Mouse (Mus musculus): ENCODE results near the gene Acp2. TPM values are rescaled to one million over a fixed set of nuclear protein-coding genes. Genes with fewer than 3 reads are reported as not detected.
"Not testable (repeated sequence)": the region's sequence is repeated elsewhere in the genome, so short reads cannot be mapped to it uniquely, and the experiment has no call there.

Acp2 gene
- polyA plus RNA-seq, 1 experiment from 2014 or later, result 16.2 TPM

DNA sequence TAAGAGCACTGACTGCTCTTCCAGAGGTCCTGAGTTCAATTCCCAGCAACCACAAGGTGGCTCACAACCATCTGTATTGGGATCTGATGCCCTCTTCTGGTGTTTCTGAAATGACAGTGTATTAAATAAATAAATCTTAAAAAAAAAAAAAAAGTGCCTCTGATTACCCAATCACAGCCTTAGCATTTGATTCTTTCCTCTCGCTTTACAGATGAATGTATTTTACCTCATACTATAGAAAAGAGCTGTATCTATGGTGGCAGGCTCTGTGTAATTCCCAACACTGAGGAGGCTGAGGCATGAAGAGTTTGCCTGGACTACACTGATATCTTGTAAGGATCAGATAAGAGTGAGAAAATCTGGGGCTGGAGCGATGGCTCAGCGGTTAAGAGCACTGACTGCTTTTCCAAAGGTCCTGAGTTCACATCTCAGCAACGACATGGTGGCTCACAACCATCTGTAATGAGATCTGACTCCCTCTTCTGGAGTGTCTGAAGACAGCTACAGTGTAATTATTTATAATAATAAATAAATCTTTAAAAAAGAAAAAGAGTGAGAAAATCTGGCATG lies 34.9 kb downstream of the Acp2 start:
- peak; percentile 25; the same call in 1 of the 2 replicates for ATAC-seq (replicated peaks; ENCODE audit: low FRiP score)
- peak overlapping the region; percentile 97 for H3K27ac ChIP-seq (ENCODE audit: low read depth, low read length)
- peak overlapping the region; percentile 97 for H3K4me2 ChIP-seq
- H3K4me1 ChIP-seq (replicated peaks; ENCODE audit: control insufficient read depth, insufficient read depth, low read length); H3K9me3 ChIP-seq (ENCODE audit: control insufficient read depth, low read length); DNase-seq (ENCODE audit: low spot score); H3K27me3 ChIP-seq (replicated peaks; ENCODE audit: control insufficient read depth, insufficient read depth, low read length); H3K36me3 ChIP-seq (ENCODE audit: control insufficient read depth, insufficient read depth, low read length): not testable (repeated sequence)
- H3K4me3 ChIP-seq (ENCODE audit: low read depth, low read length), result peak overlapping the region; percentile 78
- H3K9ac ChIP-seq (ENCODE audit: low read depth, low read length), result peak overlapping the region; percentile 67
- WGBS, result 13% methylated on average over 4 of the region's 4 CpGs

DNA sequence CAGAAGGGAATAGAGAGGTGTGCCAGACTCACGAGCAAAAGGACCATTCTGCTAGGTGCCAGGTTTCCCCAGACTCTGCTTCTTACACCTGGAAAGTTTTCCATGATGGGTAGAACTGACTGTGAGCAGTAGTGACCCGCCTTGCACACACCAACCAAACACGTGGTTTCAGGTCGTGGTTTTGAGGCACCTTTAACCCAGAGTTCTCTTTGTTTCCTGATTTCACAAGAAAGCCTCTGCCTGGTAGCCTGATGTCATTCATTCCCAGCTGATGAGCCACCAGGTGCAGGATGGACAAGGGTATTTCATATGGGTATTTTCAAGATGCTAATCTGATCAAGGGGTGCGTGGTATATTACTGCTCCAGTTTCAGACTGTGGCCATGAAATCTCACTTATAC lies 39.9 kb downstream of the Acp2 start:
- H3K9me3 ChIP-seq (ENCODE audit: control insufficient read depth, low read length), result no peaks in the 10 kb centered on the region
- no peak overlapping the region for H3K4me3 ChIP-seq (ENCODE audit: low read depth, low read length)
- ATAC-seq (replicated peaks; ENCODE audit: low FRiP score) (no peak), DNase-seq (ENCODE audit: low spot score) (no peak)
- H3K27me3 ChIP-seq (replicated peaks; ENCODE audit: control insufficient read depth, insufficient read depth, low read length), result no peaks in the 10 kb centered on the region
- H3K4me1 ChIP-seq (replicated peaks; ENCODE audit: control insufficient read depth, insufficient read depth, low read length), result peaks cover 16% of the 10 kb centered on the region
- 49% methylated on average over 5 of the region's 5 CpGs for WGBS
- no peak overlapping the region for H3K4me2 ChIP-seq
- H3K9ac ChIP-seq (ENCODE audit: low read depth, low read length), result no peak overlapping the region
- no peak overlapping the region for H3K27ac ChIP-seq (ENCODE audit: low read depth, low read length)
- no peaks in the 10 kb centered on the region for H3K36me3 ChIP-seq (ENCODE audit: control insufficient read depth, insufficient read depth, low read length)

DNA sequence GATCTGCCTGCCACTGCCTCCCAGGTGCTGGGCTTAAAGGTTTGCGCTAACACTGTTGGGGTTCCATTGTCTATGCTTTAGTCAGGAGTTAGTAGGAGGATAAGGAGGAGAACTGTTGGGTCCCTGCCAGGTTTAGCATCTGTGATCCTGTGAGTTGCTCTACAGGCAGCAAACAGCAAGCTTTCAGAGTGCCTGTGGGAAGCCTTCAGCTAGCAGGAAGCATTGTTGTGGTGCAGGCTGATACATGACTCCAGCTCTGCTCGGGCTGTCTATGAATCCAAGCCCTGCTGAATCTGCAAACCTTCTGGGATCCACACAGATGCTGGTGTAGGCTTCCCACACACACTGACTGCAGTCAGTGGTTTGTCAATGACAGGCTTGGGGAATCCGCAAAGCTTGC lies 40.7 kb downstream of the Acp2 start:
- H3K36me3 ChIP-seq (ENCODE audit: control insufficient read depth, insufficient read depth, low read length), result no peaks in the 10 kb centered on the region
- no peak for DNase-seq (ENCODE audit: low spot score)
- peak overlapping the region; percentile 12; the same call in 1 of the 2 replicates for H3K9ac ChIP-seq (ENCODE audit: low read depth, low read length)
- no peaks in the 10 kb centered on the region for H3K9me3 ChIP-seq (ENCODE audit: control insufficient read depth, low read length)
- no peak overlapping the region for H3K4me2 ChIP-seq
- H3K27ac ChIP-seq (ENCODE audit: low read depth, low read length), result no peak overlapping the region
- 68% methylated on average over 3 of the region's 3 CpGs for WGBS
- no peak for ATAC-seq (replicated peaks; ENCODE audit: low FRiP score)
- peaks cover 13% of the 10 kb centered on the region for H3K4me1 ChIP-seq (replicated peaks; ENCODE audit: control insufficient read depth, insufficient read depth, low read length)
- H3K27me3 ChIP-seq (replicated peaks; ENCODE audit: control insufficient read depth, insufficient read depth, low read length), result no peaks in the 10 kb centered on the region
- H3K4me3 ChIP-seq (ENCODE audit: low read depth, low read length), result no peak overlapping the region

DNA sequence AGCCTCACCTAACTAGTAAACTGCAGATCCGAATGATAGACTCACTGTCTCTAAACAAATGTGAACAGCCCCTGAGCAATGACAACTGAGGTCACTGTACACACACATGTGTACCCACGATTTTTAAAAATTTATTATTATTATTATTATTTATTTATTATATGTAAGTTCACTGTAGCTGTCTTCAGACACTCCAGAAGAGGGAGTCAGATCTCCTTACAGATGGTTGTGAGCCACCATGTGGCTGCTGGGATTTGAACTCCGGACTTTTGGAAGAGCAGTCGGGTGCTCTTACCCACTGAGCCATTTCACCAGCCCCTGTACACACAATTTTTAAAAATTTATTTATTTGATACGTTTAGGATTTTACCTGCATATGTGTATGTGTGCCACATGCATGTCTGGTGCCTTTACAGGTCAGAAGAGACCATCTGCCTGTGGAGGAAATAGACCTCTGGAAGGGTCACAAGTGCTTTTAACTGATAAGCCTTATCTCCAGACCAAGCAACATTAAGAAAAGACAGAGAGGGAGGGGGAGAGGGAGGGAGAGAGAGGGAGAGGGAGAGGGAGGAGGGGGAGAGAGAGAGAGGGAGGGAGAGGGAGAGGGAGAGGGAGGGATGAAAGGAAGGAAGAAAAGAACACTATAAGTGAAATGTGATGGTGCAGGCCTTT lies 42.0 kb downstream of the Acp2 start:
- Histone ChIP-seq H3K36me3 (ENCODE audit: control insufficient read depth, insufficient read depth, low read length) (no peaks in the 10 kb centered on the region), H3K4me2 (no peak overlapping the region), H3K27ac (ENCODE audit: low read depth, low read length) (peak overlapping the region; percentile 36; the same call in 1 of the 2 replicates), H3K9ac (ENCODE audit: low read depth, low read length) (no peak overlapping the region), H3K9me3 (ENCODE audit: control insufficient read depth, low read length) (no peaks in the 10 kb centered on the region), H3K4me3 (ENCODE audit: low read depth, low read length) (no peak overlapping the region), H3K27me3 (replicated peaks; ENCODE audit: control insufficient read depth, insufficient read depth, low read length) (no peaks in the 10 kb centered on the region), H3K4me1 (replicated peaks; ENCODE audit: control insufficient read depth, insufficient read depth, low read length) (peaks cover 13% of the 10 kb centered on the region)
- DNase-seq (ENCODE audit: low spot score) (no peak), ATAC-seq (replicated peaks; ENCODE audit: low FRiP score) (peak; percentile 90)
- 47% methylated on average over 5 of the region's 5 CpGs for WGBS

DNA sequence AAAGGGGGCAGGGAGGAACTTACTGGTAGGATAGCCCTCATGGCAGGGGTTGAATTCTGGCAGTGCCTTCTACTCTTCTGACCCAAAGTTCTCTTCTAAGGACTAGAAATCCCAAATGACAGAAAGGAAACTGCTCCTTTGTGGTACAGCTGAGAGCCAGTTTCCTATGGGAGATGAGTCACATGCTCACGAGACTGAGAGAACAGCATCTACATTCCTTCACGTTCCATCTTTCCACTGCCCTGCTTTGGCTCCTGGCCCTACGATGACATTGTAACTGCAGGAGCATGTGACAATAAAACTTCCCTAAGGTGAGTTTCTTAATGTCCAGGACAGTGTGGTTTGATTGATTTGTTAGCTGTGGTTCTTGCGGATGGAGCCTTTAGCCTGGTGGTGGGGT lies 45.7 kb downstream of the Acp2 start:
- no peak overlapping the region for H3K4me2 ChIP-seq
- ATAC-seq (replicated peaks; ENCODE audit: low FRiP score), result no peak
- no peak overlapping the region for H3K4me3 ChIP-seq (ENCODE audit: low read depth, low read length)
- H3K36me3 ChIP-seq (ENCODE audit: control insufficient read depth, insufficient read depth, low read length), result no peaks in the 10 kb centered on the region
- H3K27ac ChIP-seq (ENCODE audit: low read depth, low read length), result no peak overlapping the region
- H3K9ac ChIP-seq (ENCODE audit: low read depth, low read length), result no peak overlapping the region
- H3K9me3 ChIP-seq (ENCODE audit: control insufficient read depth, low read length), result no peaks in the 10 kb centered on the region
- peaks cover 8% of the 10 kb centered on the region; the same call in 1 of the 2 replicates for H3K27me3 ChIP-seq (replicated peaks; ENCODE audit: control insufficient read depth, insufficient read depth, low read length)
- no peak for DNase-seq (ENCODE audit: low spot score)
- WGBS, result 88% methylated on average over 4 of the region's 4 CpGs
- peaks cover 8% of the 10 kb centered on the region for H3K4me1 ChIP-seq (replicated peaks; ENCODE audit: control insufficient read depth, insufficient read depth, low read length)

DNA sequence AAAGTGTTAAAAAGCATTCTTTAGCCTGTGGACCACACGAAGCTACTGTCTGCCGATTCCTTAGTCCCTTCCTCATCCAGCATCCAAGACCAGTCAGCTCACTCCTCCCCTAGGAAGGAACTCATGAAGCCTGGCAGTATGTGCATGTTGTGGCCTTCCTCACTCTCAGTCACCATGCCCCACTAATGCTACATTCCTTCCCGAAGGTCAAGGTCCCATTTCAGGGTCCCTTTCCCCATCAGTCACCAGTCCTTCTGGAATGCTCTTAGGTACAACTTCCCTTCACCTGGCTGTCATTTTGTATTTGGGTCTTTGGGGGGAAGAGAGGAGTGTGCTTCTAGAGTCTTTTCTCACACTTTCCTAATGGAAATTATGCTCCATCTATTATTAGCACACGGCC lies 49.3 kb downstream of the Acp2 start:
- peaks cover 44% of the 10 kb centered on the region for H3K27me3 ChIP-seq (replicated peaks; ENCODE audit: control insufficient read depth, insufficient read depth, low read length)

DNA sequence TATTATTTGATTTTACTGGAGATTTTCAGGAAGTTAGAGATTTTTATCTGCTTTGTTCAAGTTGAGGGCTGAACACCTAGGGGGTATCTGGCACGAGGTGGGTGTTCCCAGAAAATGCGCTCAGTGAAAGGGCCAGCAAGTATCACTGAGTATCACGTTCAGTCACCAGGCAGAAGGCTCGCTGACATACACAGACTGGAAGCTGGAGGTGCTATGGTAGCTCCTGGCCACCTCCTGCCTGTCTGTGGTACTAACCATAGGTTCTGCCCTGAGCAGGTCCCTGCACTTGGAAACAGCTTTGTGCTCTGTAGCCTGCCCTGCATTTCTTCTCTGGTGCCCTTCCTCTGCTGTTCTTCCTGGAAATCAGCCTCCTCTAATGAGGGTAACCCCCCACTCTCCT lies 49.8 kb downstream of the Acp2 start:
- H3K4me3 ChIP-seq (ENCODE audit: low read depth, low read length), result no peak overlapping the region
- H3K27ac ChIP-seq (ENCODE audit: low read depth, low read length), result no peak overlapping the region
- no peaks in the 10 kb centered on the region for H3K36me3 ChIP-seq (ENCODE audit: control insufficient read depth, insufficient read depth, low read length)
- ATAC-seq (replicated peaks; ENCODE audit: low FRiP score) (no peak), DNase-seq (ENCODE audit: low spot score) (no peak)
- H3K9ac ChIP-seq (ENCODE audit: low read depth, low read length), result no peak overlapping the region
- H3K27me3 ChIP-seq (replicated peaks; ENCODE audit: control insufficient read depth, insufficient read depth, low read length), result peaks cover 49% of the 10 kb centered on the region
- no peaks in the 10 kb centered on the region for H3K9me3 ChIP-seq (ENCODE audit: control insufficient read depth, low read length)
- WGBS, result 48% methylated on average over 4 of the region's 4 CpGs
- no peak overlapping the region for H3K4me2 ChIP-seq
- 0 out of 2 replicates have a peak, but pooled peaks cover 5% of the 10 kb centered on the region for H3K4me1 ChIP-seq (replicated peaks; ENCODE audit: control insufficient read depth, insufficient read depth, low read length)

More for the DNA sequence above, 49.3 kb downstream of the Acp2 start:
- Histone ChIP-seq H3K4me3 (ENCODE audit: low read depth, low read length) (no peak overlapping the region), H3K36me3 (ENCODE audit: control insufficient read depth, insufficient read depth, low read length) (no peaks in the 10 kb centered on the region), H3K9me3 (ENCODE audit: control insufficient read depth, low read length) (no peaks in the 10 kb centered on the region), H3K9ac (ENCODE audit: low read depth, low read length) (no peak overlapping the region), H3K4me2 (no peak overlapping the region), H3K4me1 (replicated peaks; ENCODE audit: control insufficient read depth, insufficient read depth, low read length) (0 out of 2 replicates have a peak, but pooled peaks cover 5% of the 10 kb centered on the region), H3K27ac (ENCODE audit: low read depth, low read length) (no peak overlapping the region)
- DNase-seq (ENCODE audit: low spot score) (no peak), ATAC-seq (replicated peaks; ENCODE audit: low FRiP score) (no peak)
- 72% methylated on average over 4 of the region's 4 CpGs for WGBS

DNA sequence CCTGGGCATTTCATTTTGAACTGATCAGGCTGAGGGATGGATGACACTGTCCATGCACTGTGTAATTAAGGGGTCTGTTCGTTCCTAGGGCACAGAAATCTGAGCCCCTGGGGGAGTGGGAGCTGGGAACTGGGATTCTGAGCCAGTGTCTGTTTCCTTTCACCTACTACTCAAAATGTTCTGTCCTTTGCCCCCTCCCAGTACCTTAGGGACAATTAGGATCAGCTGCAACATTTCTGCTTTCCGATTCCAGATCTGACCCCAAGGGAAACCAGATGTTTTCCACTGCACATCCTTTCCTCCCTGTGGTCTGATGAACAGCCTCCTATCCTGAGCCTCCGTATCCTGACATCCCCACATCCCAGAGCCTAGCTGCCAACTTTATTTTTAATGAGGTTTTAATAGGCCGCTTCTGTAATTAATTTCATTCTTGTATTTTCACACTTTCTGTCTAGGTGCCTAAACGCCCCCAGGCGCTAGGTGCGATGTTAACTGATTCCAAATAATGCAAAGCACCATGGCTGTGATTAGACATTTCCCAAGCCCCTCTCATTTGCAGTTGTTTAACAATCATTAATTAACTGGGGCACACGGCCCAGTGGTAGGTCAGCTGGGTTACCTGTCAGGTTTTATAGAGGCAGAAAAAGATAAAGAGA lies 52.2 kb downstream of the Acp2 start:
- no peaks in the 10 kb centered on the region for H3K9me3 ChIP-seq (ENCODE audit: control insufficient read depth, low read length)
- 0 out of 2 replicates have a peak, but pooled peaks cover 8% of the 10 kb centered on the region for H3K4me1 ChIP-seq (replicated peaks; ENCODE audit: control insufficient read depth, insufficient read depth, low read length)
- H3K4me2 ChIP-seq, result no peak overlapping the region
- H3K27me3 ChIP-seq (replicated peaks; ENCODE audit: control insufficient read depth, insufficient read depth, low read length), result peaks cover 57% of the 10 kb centered on the region
- WGBS, result 40% methylated on average over 8 of the region's 8 CpGs
- ATAC-seq (replicated peaks; ENCODE audit: low FRiP score) (no peak), DNase-seq (ENCODE audit: low spot score) (no peak)
- H3K9ac ChIP-seq (ENCODE audit: low read depth, low read length), result no peak overlapping the region
- H3K4me3 ChIP-seq (ENCODE audit: low read depth, low read length), result no peak overlapping the region
- no peak overlapping the region for H3K27ac ChIP-seq (ENCODE audit: low read depth, low read length)
- no peaks in the 10 kb centered on the region for H3K36me3 ChIP-seq (ENCODE audit: control insufficient read depth, insufficient read depth, low read length)
